Mouse (Mus musculus): ENCODE measurements around the gene Styxl1.

DNA sequence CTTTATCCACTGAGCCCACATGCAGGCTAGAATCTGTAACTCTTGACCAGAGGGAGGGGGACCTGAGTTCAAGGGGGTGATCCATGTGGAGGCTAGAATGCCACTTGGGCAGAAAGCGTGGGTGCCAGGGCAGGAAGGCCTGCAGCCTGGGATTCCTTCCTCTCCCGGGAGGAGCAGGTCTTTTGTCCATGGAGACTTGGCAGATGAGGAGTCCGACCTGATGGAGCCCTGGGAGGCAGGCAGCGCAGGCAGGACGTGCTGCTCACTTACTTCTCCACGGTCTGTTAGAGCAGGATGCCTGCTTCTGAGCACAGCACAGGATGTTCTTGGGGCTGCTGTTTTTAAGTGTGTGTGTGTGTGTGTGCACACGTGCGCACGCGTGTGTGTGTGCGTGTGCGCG, 71.1 kb downstream of the Styxl1 start:
- TF ChIP-seq CTCF (IDR thresholded peaks at IDR 0.05; ENCODE audit: low read depth) (no peak), EP300 (optimal IDR thresholded peaks at IDR 0.05) (no peak)
